Mouse (Mus musculus): Measurements from ENCODE around the gene Tmem110. TPM values are rescaled to one million over a fixed set of nuclear protein-coding genes. Genes with fewer than 3 reads are reported as not detected.

Tmem110 gene
- polyA plus RNA-seq, 1 experiment from 2014 or later = 24.4 TPM

GRCm38 (mm10) chr14:30885298-30885697 lies 59.9 kb downstream of the Tmem110 start:
- Histone ChIP-seq H3K27me3 (ENCODE audit: low read depth, poor library complexity, severe bottlenecking) (no peaks in the 10 kb centered on the region), H3K4me1 (peaks cover 6% of the 10 kb centered on the region), H3K27ac (replicated peaks) (no peak overlapping the region), H3K9me3 (replicated peaks) (no peaks in the 10 kb centered on the region), H3K36me3 (no peaks in the 10 kb centered on the region), H3K4me3 (no peak overlapping the region)
- no peak for DNase-seq (ENCODE audit: low spot score)
- WGBS = 25% methylated on average over 3 of the region's 3 CpGs

- WGBS = 92% methylated on average over 3 of the region's 3 CpGs
- Histone ChIP-seq H3K36me3 (no peaks in the 10 kb centered on the region), H3K27me3 (ENCODE audit: low read depth, poor library complexity, severe bottlenecking) (no peaks in the 10 kb centered on the region), H3K4me1 (peaks cover 6% of the 10 kb centered on the region), H3K9me3 (replicated peaks) (no peaks in the 10 kb centered on the region), H3K27ac (replicated peaks) (no peak within 1 kb of the TSS), H3K4me3 (no peak within 1 kb of the TSS)
- DNase-seq (ENCODE audit: low spot score) = no peak
Measured at GRCm38 (mm10) chr14:30886204-30886603, 60.8 kb downstream of the Tmem110 start, which contains the start of gene Itih4. TSS of gene Itih4 (plus strand) at chr14:30886476.

GRCm38 (mm10) chr14:30888271-30888732 lies 62.9 kb downstream of the Tmem110 start:
- no peak overlapping the region for H3K4me3 ChIP-seq
- H3K27me3 ChIP-seq (ENCODE audit: low read depth, poor library complexity, severe bottlenecking) = no peaks in the 10 kb centered on the region
- no peaks in the 10 kb centered on the region for H3K36me3 ChIP-seq
- no peak for DNase-seq (ENCODE audit: low spot score)
- H3K4me1 ChIP-seq = peaks cover 6% of the 10 kb centered on the region
- WGBS = 28% methylated on average over 9 of the region's 9 CpGs
- no peak overlapping the region for H3K27ac ChIP-seq (replicated peaks)
- H3K9me3 ChIP-seq (replicated peaks) = no peaks in the 10 kb centered on the region

DNA sequence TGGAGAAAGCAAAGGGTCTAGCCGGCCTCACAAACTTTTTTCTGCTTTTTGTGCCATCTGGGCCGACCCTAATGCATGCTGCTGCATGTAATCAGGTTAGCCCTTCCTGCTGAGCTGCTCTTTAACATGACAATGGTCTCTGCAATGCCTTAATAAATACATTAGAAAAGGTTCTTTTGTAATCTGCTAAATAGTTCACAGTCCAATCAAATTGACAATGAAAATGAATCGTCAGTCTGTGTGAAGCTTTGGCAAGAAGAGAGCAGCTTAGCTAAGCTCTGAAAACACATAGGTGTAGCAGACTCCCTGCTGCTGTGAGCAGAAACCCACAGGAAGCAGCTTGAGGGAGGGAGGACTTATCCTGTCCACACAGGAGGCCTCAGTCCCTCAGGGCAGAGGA lies 74.6 kb downstream of the Tmem110 start:
- Histone ChIP-seq H3K27ac (replicated peaks) (no peak overlapping the region), H3K4me3 (no peak overlapping the region), H3K9me3 (replicated peaks) (peaks cover 11% of the 10 kb centered on the region; the same call in 1 of the 2 replicates), H3K4me1 (peaks cover 9% of the 10 kb centered on the region), H3K27me3 (ENCODE audit: low read depth, poor library complexity, severe bottlenecking) (no peaks in the 10 kb centered on the region), H3K36me3 (no peaks in the 10 kb centered on the region)
- DNase-seq (ENCODE audit: low spot score) = no peak
- WGBS = 42% methylated on average over 3 of the region's 3 CpGs

- 93% methylated on average over 5 of the region's 5 CpGs for whole genome bisulfite sequencing
- H3K4me1 ChIP-seq = peaks cover 6% of the 10 kb centered on the region; the same call in 1 of the 2 replicates
Measured at GRCm38 (mm10) chr14:30902628-30903027, 77.2 kb downstream of the Tmem110 start.

DNA sequence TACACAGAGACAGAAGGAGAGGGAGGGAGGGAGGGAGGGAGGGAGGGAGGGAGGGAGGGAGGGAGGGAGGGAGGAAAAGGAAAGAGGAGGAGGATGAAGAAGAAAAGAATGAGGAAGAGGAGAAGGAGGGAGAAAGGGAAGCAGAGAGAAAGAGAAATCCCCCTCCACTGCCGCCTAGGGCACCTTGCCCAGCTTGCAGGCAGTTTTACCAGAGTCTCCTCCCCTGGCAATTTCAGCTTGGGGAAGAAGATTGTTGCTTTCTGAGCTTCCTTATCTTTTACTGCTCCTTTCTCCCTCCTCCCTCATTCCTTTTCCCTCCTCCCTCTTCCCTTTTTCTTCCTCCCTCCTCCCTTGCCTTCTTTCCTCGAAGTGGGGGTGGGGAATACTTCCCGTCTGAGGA lies 77.6 kb downstream of the Tmem110 start:
- WGBS = 80% methylated on average over 3 of the region's 3 CpGs
- Histone ChIP-seq H3K27me3 (ENCODE audit: low read depth, poor library complexity, severe bottlenecking) (no peaks in the 10 kb centered on the region), H3K4me1 (peaks cover 6% of the 10 kb centered on the region; the same call in 1 of the 2 replicates), H3K27ac (replicated peaks) (no peak overlapping the region), H3K36me3 (no peaks in the 10 kb centered on the region), H3K9me3 (replicated peaks) (peaks cover 11% of the 10 kb centered on the region; the same call in 1 of the 2 replicates), H3K4me3 (no peak overlapping the region)
- DNase-seq (ENCODE audit: low spot score) = no peak

More at GRCm38 (mm10) chr14:30902628-30903027, 77.2 kb downstream of the Tmem110 start:
- no peak overlapping the region for H3K27ac ChIP-seq (replicated peaks)
- H3K27me3 ChIP-seq (ENCODE audit: low read depth, poor library complexity, severe bottlenecking) = no peaks in the 10 kb centered on the region
- no peak overlapping the region for H3K4me3 ChIP-seq
- H3K9me3 ChIP-seq (replicated peaks) = peaks cover 11% of the 10 kb centered on the region; the same call in 1 of the 2 replicates
- no peak for DNase-seq (ENCODE audit: low spot score)
- no peaks in the 10 kb centered on the region for H3K36me3 ChIP-seq

GRCm38 (mm10) chr14:30904307-30904706 lies 78.9 kb downstream of the Tmem110 start:
- Histone ChIP-seq H3K27ac (replicated peaks) (no peak overlapping the region), H3K27me3 (ENCODE audit: low read depth, poor library complexity, severe bottlenecking) (no peaks in the 10 kb centered on the region), H3K9me3 (replicated peaks) (peaks cover 8% of the 10 kb centered on the region; the same call in 1 of the 2 replicates), H3K4me1 (peaks cover 6% of the 10 kb centered on the region; the same call in 1 of the 2 replicates), H3K36me3 (no peaks in the 10 kb centered on the region), H3K4me3 (no peak overlapping the region)
- 88% methylated on average over 8 of the region's 8 CpGs for WGBS
- DNase-seq (ENCODE audit: low spot score) = no peak

DNA sequence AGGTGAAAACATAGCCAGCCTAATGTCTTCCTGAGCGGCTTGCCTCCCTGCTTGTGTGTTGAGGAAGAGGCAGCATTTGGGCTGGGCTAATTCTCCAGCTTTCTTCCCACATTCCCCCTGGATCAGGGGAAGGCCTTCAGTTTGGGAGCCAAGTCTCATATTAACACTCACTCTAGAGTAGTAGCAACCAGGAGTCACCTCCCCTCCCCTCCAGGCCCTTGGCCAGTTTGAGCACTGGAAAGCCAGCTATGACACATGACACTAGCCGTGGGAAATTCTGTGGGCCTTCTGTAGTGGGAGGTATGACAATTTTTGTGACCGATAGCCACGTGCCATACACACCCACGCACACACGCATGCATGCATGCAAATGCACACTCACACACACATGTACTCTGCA lies 80.6 kb downstream of the Tmem110 start:
- Histone ChIP-seq H3K27ac (replicated peaks) (no peak overlapping the region), H3K36me3 (no peaks in the 10 kb centered on the region), H3K4me3 (no peak overlapping the region), H3K9me3 (replicated peaks) (no peaks in the 10 kb centered on the region), H3K27me3 (ENCODE audit: low read depth, poor library complexity, severe bottlenecking) (no peaks in the 10 kb centered on the region), H3K4me1 (no peaks in the 10 kb centered on the region)
- DNase-seq (ENCODE audit: low spot score) = no peak
- 88% methylated on average over 6 of the region's 6 CpGs for WGBS

- Histone ChIP-seq H3K27ac (replicated peaks) (no peak overlapping the region), H3K36me3 (no peaks in the 10 kb centered on the region), H3K9me3 (replicated peaks) (no peaks in the 10 kb centered on the region), H3K27me3 (ENCODE audit: low read depth, poor library complexity, severe bottlenecking) (no peaks in the 10 kb centered on the region), H3K4me1 (no peaks in the 10 kb centered on the region), H3K4me3 (no peak overlapping the region)
- 86% methylated on average over 3 of the region's 3 CpGs for WGBS
- DNase-seq (ENCODE audit: low spot score) = no peak
Measured at GRCm38 (mm10) chr14:30907814-30908265, 82.5 kb downstream of the Tmem110 start.

DNA sequence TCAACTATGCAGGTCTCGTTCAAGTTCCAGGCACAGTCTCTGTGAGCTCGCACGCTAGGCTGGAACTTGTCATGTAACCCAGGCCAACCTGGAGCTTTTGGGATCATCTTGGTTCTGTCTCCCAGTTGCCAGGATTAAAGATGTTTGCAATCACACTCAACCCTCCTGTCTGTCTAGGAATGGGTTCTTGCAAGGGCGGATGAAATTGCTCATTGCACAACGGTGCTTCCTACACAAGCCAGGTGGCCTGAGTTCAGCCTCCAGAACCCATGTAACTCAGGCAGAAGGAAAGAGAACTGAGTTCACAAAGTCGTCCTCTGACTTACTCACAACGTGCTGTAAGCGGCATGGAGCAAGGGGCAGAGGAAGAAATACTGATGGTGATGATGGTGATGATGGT lies 85.8 kb downstream of the Tmem110 start:
- no peaks in the 10 kb centered on the region for H3K9me3 ChIP-seq (replicated peaks)
- no peak overlapping the region for H3K4me3 ChIP-seq
- no peaks in the 10 kb centered on the region for H3K27me3 ChIP-seq (ENCODE audit: low read depth, poor library complexity, severe bottlenecking)
- H3K27ac ChIP-seq (replicated peaks) = no peak overlapping the region
- DNase-seq (ENCODE audit: low spot score) = no peak
- H3K4me1 ChIP-seq = no peaks in the 10 kb centered on the region
- H3K36me3 ChIP-seq = no peaks in the 10 kb centered on the region
- 90% methylated on average over 8 of the region's 8 CpGs for WGBS

DNA sequence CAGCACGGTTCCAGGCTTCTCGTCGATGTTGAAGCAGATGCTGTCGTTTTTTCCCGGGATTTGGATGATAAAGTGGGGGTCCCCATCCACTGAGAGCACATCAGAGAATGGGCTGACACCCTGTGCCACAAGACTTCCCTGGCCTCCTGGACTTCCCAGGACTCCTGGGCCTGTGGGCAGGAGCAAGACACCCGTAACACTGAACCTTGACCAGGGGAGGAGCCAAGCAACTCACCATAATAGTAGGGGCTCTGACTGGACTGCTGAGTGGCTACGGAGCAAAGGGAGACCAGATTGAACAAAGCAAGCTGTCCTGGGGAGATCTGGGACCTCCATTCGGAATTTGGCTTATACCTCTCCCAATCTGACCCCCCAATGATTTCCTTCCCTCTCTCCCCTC lies 87.3 kb downstream of the Tmem110 start:
- WGBS = 80% methylated on average over 8 of the region's 8 CpGs

DNA sequence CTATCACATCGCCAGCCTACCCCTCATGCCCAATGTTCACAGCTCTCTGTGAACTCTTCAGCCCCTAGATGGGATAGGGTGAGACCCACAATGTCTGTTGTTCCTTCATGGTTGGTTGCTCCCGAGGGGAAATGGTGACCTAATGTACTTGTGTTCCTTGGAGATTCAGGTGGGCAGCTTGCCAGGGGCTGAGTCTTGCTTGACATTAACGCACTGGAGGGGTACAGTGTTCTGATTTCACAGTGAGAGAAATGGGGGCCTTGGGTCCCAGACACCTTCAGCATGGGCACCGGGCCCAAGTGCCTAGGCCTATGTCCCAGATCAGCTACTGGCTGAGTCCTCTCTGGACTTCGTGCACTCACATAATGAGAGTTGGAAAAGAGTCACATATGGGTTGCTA lies 88.0 kb downstream of the Tmem110 start:
- Histone ChIP-seq H3K27me3 (ENCODE audit: low read depth, poor library complexity, severe bottlenecking) (no peaks in the 10 kb centered on the region), H3K4me3 (no peak overlapping the region), H3K9me3 (replicated peaks) (no peaks in the 10 kb centered on the region), H3K27ac (replicated peaks) (no peak overlapping the region), H3K36me3 (no peaks in the 10 kb centered on the region), H3K4me1 (no peaks in the 10 kb centered on the region)
- DNase-seq (ENCODE audit: low spot score) = no peak
- 88% methylated on average over 5 of the region's 5 CpGs for WGBS

More for the DNA sequence above, 87.3 kb downstream of the Tmem110 start:
- Histone ChIP-seq H3K27ac (replicated peaks) (no peak overlapping the region), H3K4me1 (no peaks in the 10 kb centered on the region), H3K27me3 (ENCODE audit: low read depth, poor library complexity, severe bottlenecking) (no peaks in the 10 kb centered on the region), H3K36me3 (no peaks in the 10 kb centered on the region), H3K9me3 (replicated peaks) (no peaks in the 10 kb centered on the region), H3K4me3 (no peak overlapping the region)
- DNase-seq (ENCODE audit: low spot score) = no peak

DNA sequence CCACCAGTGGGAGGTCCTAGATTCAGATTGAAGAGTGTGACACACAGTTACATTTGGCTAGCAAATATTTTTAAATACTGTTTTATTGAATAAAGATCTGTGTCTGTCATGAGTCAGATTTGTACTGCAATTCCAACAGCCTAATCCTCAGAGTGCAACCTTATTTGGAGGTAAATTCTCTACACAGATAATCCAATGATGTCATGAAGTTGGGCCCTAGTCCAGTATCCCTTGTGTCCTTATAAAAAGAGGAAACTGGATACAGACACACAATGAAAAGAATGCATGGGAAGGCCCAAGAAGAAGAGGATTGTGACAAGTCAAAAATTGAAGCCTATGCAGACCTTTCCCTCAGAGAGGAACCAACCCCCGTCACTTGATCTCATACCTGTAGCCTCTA lies 91.1 kb downstream of the Tmem110 start:
- H3K27ac ChIP-seq (replicated peaks) = no peak overlapping the region
- no peaks in the 10 kb centered on the region for H3K9me3 ChIP-seq (replicated peaks)
- H3K27me3 ChIP-seq (ENCODE audit: low read depth, poor library complexity, severe bottlenecking) = no peaks in the 10 kb centered on the region
- H3K4me3 ChIP-seq = no peak overlapping the region
- H3K4me1 ChIP-seq = no peaks in the 10 kb centered on the region
- no peak for DNase-seq (ENCODE audit: low spot score)
- WGBS = 91% methylated on average over 1 of the region's 1 CpGs
- H3K36me3 ChIP-seq = no peaks in the 10 kb centered on the region

Measured in midbrain, embryonic 10.5 days (tissue).